Mouse (Mus musculus): ENCODE results near the gene Unc5c.

- TF ChIP-seq POLR2A (IDR thresholded peaks at IDR 0.05; ENCODE audit: borderline replicate concordance, low read depth, low read length) (no peak), CTCF (IDR thresholded peaks at IDR 0.05; ENCODE audit: low read depth, low read length) (no peak)
These were observed 10.9 kb downstream of the Unc5c start for GRCm38 (mm10) chr3:141475919-141476318.

All from bone marrow macrophage, adult 2 months (primary cell).